Mouse (Mus musculus) heart, postnatal 10 days (tissue): Measurements from ENCODE around the gene Piezo1. TPM values are rescaled to one million over a fixed set of nuclear protein-coding genes. Genes with fewer than 3 reads are reported as not detected.

Experiments
- DNase-seq, 2 experiments: peaks; one replicate each; pipeline ENCODE4 v3.0.0; 2021
- intact Hi-C: fragments of 180-260 bp; cut with DNase I; formaldehyde crosslinking; loops from one replicate; pipeline ENCODE4 v1.15.1; 2025
- microRNA-seq, 2 experiments: library from miRNA; unstranded; fragments of <30 nt; microRNA quantifications; one replicate each; pipeline ENCODE4 v1.2.0; 2022
- total RNA-seq, 2 experiments: library from RNA; stranded (reverse); gene quantifications; 2 replicates each; pipeline ENCODE4 v1.2.3; 2021

The Piezo1 gene
- total RNA-seq, 2 experiments from 2014 or later = 40.3 to 43.3 TPM

- intact Hi-C loops = no loop called here
- DNase-seq = no peak
These were observed 115.8 kb downstream of the Piezo1 start for GRCm38 (mm10) chr8:122435375-122435774.

- intact Hi-C loops = no loop called here
- DNase-seq = no peak
These were observed 117.7 kb downstream of the Piezo1 start for GRCm38 (mm10) chr8:122433269-122433905.

DNA sequence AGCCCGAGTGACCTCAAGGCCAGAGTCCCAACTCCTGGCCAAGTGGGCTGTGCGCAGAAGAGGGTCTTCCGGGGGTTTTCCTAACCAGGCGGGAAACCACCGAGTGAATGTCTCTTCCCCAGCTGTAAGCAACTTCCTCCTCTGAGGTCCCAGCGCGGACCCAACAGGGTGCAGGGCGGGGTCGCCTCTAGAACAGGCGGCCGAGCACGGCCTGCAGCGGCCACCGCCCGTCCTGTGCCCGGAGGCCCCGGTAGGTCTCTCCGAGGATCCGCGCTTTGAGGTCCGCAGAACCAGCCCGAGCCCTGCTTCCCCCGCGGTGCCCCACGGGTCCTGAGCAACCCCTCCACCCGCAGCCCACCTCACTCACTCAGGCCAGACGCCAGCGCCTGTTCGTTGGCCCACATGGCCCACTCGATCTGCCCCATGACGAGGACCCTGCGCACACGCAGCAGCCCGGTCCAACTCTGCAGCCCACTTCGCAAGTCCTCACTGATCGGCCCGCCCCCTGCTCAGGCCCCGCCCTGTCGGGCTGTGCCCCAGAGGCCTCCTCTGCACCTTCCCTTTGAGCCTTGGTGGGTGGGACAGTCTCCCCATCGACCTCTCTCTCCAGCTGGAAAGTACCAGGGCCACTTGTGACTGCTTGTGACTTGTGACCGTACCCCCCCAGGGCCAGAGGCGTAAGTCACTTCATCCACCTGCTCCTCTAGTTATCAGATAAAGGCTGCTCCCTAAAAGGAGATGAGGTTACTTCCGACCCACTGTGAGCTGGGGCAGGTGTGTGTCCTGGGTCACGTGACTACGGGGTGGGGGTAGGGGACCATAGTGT is 118.5 kb downstream of the Piezo1 start, which contains the start of gene Cyba:
Gene Cyba, minus strand, starts transcription at position 488 of the 826 bp plus-strand sequence.
- intact Hi-C loops = no loop called here
- DNase-seq = peak; percentile 78 to 79

Small RNA genes within 50 kb of the gene (microRNA-seq; reads per million reads assigned to microRNA genes)
- 0 reads per million in 2 experiments for gene Gm24366

Other genes with a start within 250 kb of the Piezo1 start
- gene Trhr2, start 190.6 kb downstream of the Piezo1 start, total RNA-seq = not detected
- gene Zc3h18, start 174.7 kb downstream of the Piezo1 start, total RNA-seq = 10 to 100 TPM; 25.5 to 27.5 TPM
- gene Il17c, start 129.3 kb downstream of the Piezo1 start, total RNA-seq = not detected
- gene Cyba, start 118.4 kb downstream of the Piezo1 start, total RNA-seq = 10 to 100 TPM; 61.8 to 63.9 TPM
- 1 to 10 TPM; 5.4 to 5.7 TPM for gene Mvd, start 107.9 kb downstream of the Piezo1 start, total RNA-seq
- under 1 TPM; 0.52 to 0.53 TPM for gene Snai3, start 90.6 kb downstream of the Piezo1 start, total RNA-seq
- gene Rnf166, start 75.3 kb downstream of the Piezo1 start, total RNA-seq = 10 to 100 TPM; 28.2 to 32.0 TPM
- 10 to 100 TPM in 1 of 2 experiments, 1 to 10 TPM in 1; 9.6 to 14.1 TPM for gene Ctu2, start 75.2 kb downstream of the Piezo1 start, total RNA-seq
- 10 to 100 TPM in 1 of 2 experiments, 1 to 10 TPM in 1; 9.7 to 14.0 TPM for gene Cdt1, start 16.7 kb upstream of the Piezo1 start, total RNA-seq
- 10 to 100 TPM; 37.9 to 41.8 TPM for gene Aprt, start 25.6 kb upstream of the Piezo1 start, total RNA-seq
- 1 to 10 TPM; 6.6 to 7.1 TPM for gene Galns, start 60.1 kb upstream of the Piezo1 start, total RNA-seq
- gene Trappc2l, start 60.3 kb upstream of the Piezo1 start, total RNA-seq = 10 to 100 TPM; 54.7 to 57.4 TPM
- not detected for gene Pabpn1l, start 71.4 kb upstream of the Piezo1 start, total RNA-seq
- gene Cbfa2t3, start 147.8 kb upstream of the Piezo1 start, total RNA-seq = 10 to 100 TPM; 22.2 to 24.5 TPM
- 10 to 100 TPM; 27.1 to 28.6 TPM for gene Acsf3, start 224.2 kb upstream of the Piezo1 start, total RNA-seq